Mouse (Mus musculus): ENCODE measurements around the gene Clta.

- TF ChIP-seq CTCF (IDR thresholded peaks at IDR 0.05; ENCODE audit: low read depth, low read length) (no peak), TAL1 (conservative IDR thresholded peaks at IDR 0.05; ENCODE audit: low read depth, low read length) (no peak), GATA1 (IDR thresholded peaks at IDR 0.05; ENCODE audit: borderline replicate concordance, low read length) (no peak)
These were observed 67.5 kb downstream of the Clta start for GRCm38 (mm10) chr4:44071741-44072145.

Data from G1E (cell line).